14 mouse cellular contexts compared by ENCODE assay signal in genomic region chr19:54070521-54070920, GRCm38 (mm10). TPM values are rescaled to one million over a fixed set of nuclear protein-coding genes. Genes with fewer than 3 reads are reported as not detected.
DNase-seq lines count a peak whose midpoint lies in the region; ATAC-seq and TF ChIP-seq lines count a peak whose summit lies in the region.
"Had no signal": no experiment of that assay in that cellular context is flagged by ENCODE, and none has a peak within 500 bp of the region (broad histone marks: within the 10 kb centered on the region; RNA-seq: fewer than 3 reads in every experiment).

No protein-coding gene starts in this region.

- no peaks in the 10 kb centered on the region for H3K4me1 ChIP-seq in kidney, embryonic 16.5 days (ENCODE audit: insufficient read depth, low read length)
- H3K4me1 ChIP-seq in intestine, embryonic 16.5 days (ENCODE audit: control insufficient read depth, insufficient read depth, low read length) = peaks cover 4% of the 10 kb centered on the region; the same call in 1 of the 2 replicates
- H3K4me1 ChIP-seq in lung, adult 2 months (ENCODE audit: control insufficient read depth, insufficient read depth, low read length) = no peaks in the 10 kb centered on the region
- peaks cover 3% of the 10 kb centered on the region; the same call in 1 of the 2 replicates for H3K4me1 ChIP-seq in stomach, embryonic 15.5 days
- no peaks in the 10 kb centered on the region for H3K4me1 ChIP-seq in midbrain, embryonic 10.5 days
- H3K4me1 ChIP-seq: forebrain, embryonic 13.5 days; limb, embryonic 12.5 days; neural tube, embryonic 12.5 days had no signal

- H3K27me3 ChIP-seq in kidney, embryonic 16.5 days (ENCODE audit: insufficient read depth, low read length) = no peaks in the 10 kb centered on the region
- H3K27me3 ChIP-seq in intestine, embryonic 16.5 days (replicated peaks; ENCODE audit: control insufficient read depth, insufficient read depth, low read length) = no peaks in the 10 kb centered on the region
- H3K27me3 ChIP-seq in stomach, embryonic 15.5 days (replicated peaks) = peaks cover 5% of the 10 kb centered on the region; the same call in 1 of the 2 replicates
- no peaks in the 10 kb centered on the region; the same call in 1 of the 2 replicates for H3K27me3 ChIP-seq in midbrain, embryonic 10.5 days (ENCODE audit: low read depth, poor library complexity, severe bottlenecking)
- H3K27me3 ChIP-seq: embryonic facial prominence, embryonic 15.5 days; forebrain, embryonic 13.5 days; limb, embryonic 12.5 days; neural tube, embryonic 12.5 days had no signal

- no peaks in the 10 kb centered on the region for H3K36me3 ChIP-seq in kidney, embryonic 16.5 days (ENCODE audit: insufficient read depth, low read length)
- H3K36me3 ChIP-seq in intestine, embryonic 16.5 days (ENCODE audit: control insufficient read depth, insufficient read depth, low read length) = no peaks in the 10 kb centered on the region
- H3K36me3 ChIP-seq in stomach, embryonic 15.5 days = no peaks in the 10 kb centered on the region
- H3K36me3 ChIP-seq in midbrain, embryonic 10.5 days = no peaks in the 10 kb centered on the region
- H3K36me3 ChIP-seq: embryonic facial prominence, embryonic 15.5 days; limb, embryonic 12.5 days; neural tube, embryonic 12.5 days had no signal

- H3K4me3 ChIP-seq in kidney, embryonic 16.5 days (ENCODE audit: low read length) = no peak overlapping the region
- H3K4me3 ChIP-seq in intestine, embryonic 16.5 days (ENCODE audit: low read length) = no peak overlapping the region
- H3K4me3 ChIP-seq in lung, adult 2 months (replicated peaks; ENCODE audit: extremely low read depth, low read depth, low read length) = no peak overlapping the region
- no peak overlapping the region for H3K4me3 ChIP-seq in stomach, embryonic 15.5 days (replicated peaks)
- no peak overlapping the region for H3K4me3 ChIP-seq in midbrain, embryonic 10.5 days
- H3K4me3 ChIP-seq: embryonic facial prominence, embryonic 15.5 days; forebrain, embryonic 13.5 days; limb, embryonic 12.5 days; neural tube, embryonic 12.5 days had no signal

- H3K9ac ChIP-seq in kidney, embryonic 16.5 days (replicated peaks; ENCODE audit: low read length) = no peak overlapping the region
- no peak overlapping the region for H3K9ac ChIP-seq in intestine, embryonic 16.5 days (ENCODE audit: low read depth, low read length)
- no peak overlapping the region for H3K9ac ChIP-seq in stomach, embryonic 15.5 days
- H3K9ac ChIP-seq: embryonic facial prominence, embryonic 15.5 days; forebrain, embryonic 13.5 days; limb, embryonic 12.5 days; neural tube, embryonic 12.5 days had no signal

- H3K9me3 ChIP-seq in kidney, embryonic 16.5 days (ENCODE audit: low read length) = no peaks in the 10 kb centered on the region
- no peaks in the 10 kb centered on the region; the same call in 1 of the 2 replicates for H3K9me3 ChIP-seq in intestine, embryonic 16.5 days (ENCODE audit: control insufficient read depth, low read length)
- no peaks in the 10 kb centered on the region for H3K9me3 ChIP-seq in stomach, embryonic 15.5 days
- H3K9me3 ChIP-seq in midbrain, embryonic 10.5 days (replicated peaks) = no peaks in the 10 kb centered on the region
- H3K9me3 ChIP-seq: embryonic facial prominence, embryonic 15.5 days; forebrain, embryonic 13.5 days; limb, embryonic 12.5 days; neural tube, embryonic 12.5 days had no signal

- H3K4me2 ChIP-seq in kidney, embryonic 16.5 days (replicated peaks; ENCODE audit: low read depth, low read length) = no peak overlapping the region
- H3K4me2 ChIP-seq in intestine, embryonic 16.5 days (ENCODE audit: low read depth, low read length) = no peak overlapping the region
- no peak overlapping the region for H3K4me2 ChIP-seq in stomach, embryonic 15.5 days
- H3K4me2 ChIP-seq: embryonic facial prominence, embryonic 15.5 days; forebrain, embryonic 13.5 days; limb, embryonic 12.5 days; neural tube, embryonic 12.5 days had no signal

- 67% methylated on average over 5 of the region's 5 CpGs for WGBS in kidney, embryonic 16.5 days
- WGBS in intestine, embryonic 16.5 days = 45% methylated on average over 5 of the region's 5 CpGs
- 44% methylated on average over 5 of the region's 5 CpGs for WGBS in lung, adult 2 months
- 60% methylated on average over 5 of the region's 5 CpGs for WGBS in stomach, embryonic 15.5 days
- 89% methylated on average over 5 of the region's 5 CpGs for WGBS in midbrain, embryonic 10.5 days

- H3K27ac ChIP-seq in kidney, embryonic 16.5 days (ENCODE audit: low read length) = no peak overlapping the region
- H3K27ac ChIP-seq in intestine, embryonic 16.5 days (ENCODE audit: low read length) = peak overlapping the region; percentile 62
- no peak overlapping the region for H3K27ac ChIP-seq in stomach, embryonic 15.5 days
- no peak overlapping the region for H3K27ac ChIP-seq in midbrain, embryonic 10.5 days (replicated peaks)
- H3K27ac ChIP-seq: embryonic facial prominence, embryonic 15.5 days; forebrain, embryonic 13.5 days; limb, embryonic 12.5 days; neural tube, embryonic 12.5 days had no signal

- DNase-seq in kidney, postnatal 14 days = peak; percentile 21
- peak; percentile 20 for DNase-seq in lung, adult 2 months
- no peak for DNase-seq in adrenal gland, adult (ENCODE audit: inconsistent age in 2 of 2, low spot score in 1 of 2)
- no peak for DNase-seq in thymus, postnatal 25 days
- DNase-seq in midbrain, embryonic 10.5 days (ENCODE audit: low spot score) = no peak
- DNase-seq: cerebellum, adult 18-20 months had no signal

- no peak for TF ChIP-seq CTCF in lung, adult 2 months (IDR thresholded peaks at IDR 0.05; ENCODE audit: insufficient read depth, low read length)

- no peak for TF ChIP-seq POLR2A in lung, adult 2 months (IDR thresholded peaks at IDR 0.05; ENCODE audit: borderline replicate concordance, extremely low read depth, low read depth, low read length)

- no peak for ATAC-seq in kidney, embryonic 16.5 days (ENCODE audit: low FRiP score, low TSS enrichment)
- ATAC-seq in intestine, embryonic 16.5 days = peak; percentile 86
- peak; percentile 51; the same call in 1 of the 2 replicates for ATAC-seq in stomach, embryonic 15.5 days (ENCODE audit: insufficient read depth, low FRiP score, low read depth)
- ATAC-seq: forebrain, embryonic 13.5 days; midbrain, embryonic 16.5 days had no signal

RNA-seq across cellular contexts. Expression of gene Adra2a, which starts 26.6 kb away (rescaled TPM):
- polyA plus RNA-seq in kidney, embryonic 16.5 days (2015; fragmentation: Nextera tagmentation; extraction: Ambion mirVana) = 0.51 and 1.1 TPM in 2 replicates
- 0.79 and 0.84 TPM in 2 replicates for polyA plus RNA-seq in intestine, embryonic 16.5 days (2015; fragmentation: Nextera tagmentation; extraction: Ambion mirVana)
- polyA plus RNA-seq in lung, adult 2 months (2012; rRNA removed) = 1.4 and 1.6 TPM in 2 replicates
- 0.58 and 0.93 TPM in 2 replicates for polyA plus RNA-seq in stomach, embryonic 15.5 days (2015; fragmentation: Nextera tagmentation; extraction: Ambion mirVana)
- polyA plus RNA-seq in midbrain, embryonic 10.5 days (2016; fragmentation: Nextera tagmentation; extraction: Ambion mirVana) = 0.62 and 0.71 TPM in 2 replicates

Comparison
In these comparisons a context has a peak if more than half of its experiments do, and no peak if none do; other contexts are left out.
1. DNase-seq: peak in kidney, postnatal 14 days (single experiment) and lung, adult 2 months (single experiment); none in adrenal gland, adult (0 of 2), thymus, postnatal 25 days (single experiment) and midbrain, embryonic 10.5 days (single experiment).